Mouse (Mus musculus) lung, postnatal 0 days (tissue): ENCODE measurements around the gene Aatf. TPM values are rescaled to one million over a fixed set of nuclear protein-coding genes. Genes with fewer than 3 reads are reported as not detected.

Source experiments
- ATAC-seq: fragments of 200-750 bp; cut with Nextera tagmentation; 2 replicates; pipeline ENCODE4 v1.8.0; 2017; ENCODE audit warnings: moderate library complexity
- DNase-seq: peaks from one replicate; pipeline ENCODE4 v3.0.0-alpha.2; 2016; ENCODE audit warnings: low spot score
- H3K27ac ChIP-seq: fragments of 300-500 bp; sonication (generic); 2 replicates; pipeline ENCODE4 v1.5.1; 2014; ENCODE audit warnings: antibody characterized with exemption, mild to moderate bottlenecking, low read length, mixed read lengths
- H3K27me3 ChIP-seq: fragments of 300-500 bp; sonication (generic); replicated peaks from 2 replicates; pipeline ENCODE4 v1.6.1; 2014; ENCODE audit warnings: low read length, mixed read lengths; ENCODE audit not compliant: insufficient read depth
- H3K36me3 ChIP-seq: fragments of 300-500 bp; sonication (generic); 2 replicates; pipeline ENCODE4 v1.6.1; 2014; ENCODE audit warnings: low read length, mixed read lengths; ENCODE audit not compliant: insufficient read depth
- H3K4me1 ChIP-seq: fragments of 300-500 bp; sonication (generic); 2 replicates; pipeline ENCODE4 v1.6.1; 2014; ENCODE audit warnings: antibody characterized with exemption, low read depth, low read length, mixed read lengths; ENCODE audit not compliant: insufficient read depth
- H3K4me2 ChIP-seq: fragments of 300-500 bp; sonication (generic); replicated peaks from 2 replicates; pipeline ENCODE4 v1.6.1; 2014; ENCODE audit warnings: low read depth, mild to moderate bottlenecking, low read length, moderate library complexity, mixed read lengths
- H3K4me3 ChIP-seq: fragments of 300-500 bp; sonication (generic); 2 replicates; pipeline ENCODE4 v1.5.1; 2014; ENCODE audit warnings: low read depth, low read length
- H3K9ac ChIP-seq: fragments of 300-500 bp; sonication (generic); replicated peaks from 2 replicates; pipeline ENCODE4 v1.6.1; 2014; ENCODE audit warnings: low read depth, mild to moderate bottlenecking
- H3K9me3 ChIP-seq: fragments of 300-500 bp; sonication (generic); 2 replicates; pipeline ENCODE4 v1.6.1; 2016; ENCODE audit warnings: low read length, mixed read lengths
- CTCF ChIP-seq: IDR thresholded peaks from 2 replicates; pipeline ENCODE4 v1.5.1; 2016; ENCODE audit warnings: antibody characterized with exemption, mild to moderate bottlenecking
- EP300 ChIP-seq: IDR thresholded peaks from 2 replicates; pipeline ENCODE4 v1.6.1; 2016; ENCODE audit warnings: antibody characterized with exemption, mild to moderate bottlenecking, control low read depth
- WGBS: fragments of 180-500 bp; shearing (Covaris S2); extraction: QIAGEN DNeasy Blood & Tissue Kit; methylation state at CpG from one replicate; pipeline ENCODE4 v1.1.7; 2014; 5-methylcytosine and 5-hydroxymethylcytosine counted together
- polyA plus RNA-seq: library from polyadenylated mRNA; unstranded; fragments of >200 nt; fragmentation: Nextera tagmentation; extraction: Ambion mirVana; gene quantifications from 2 replicates; pipeline ENCODE4 v1.2.1, GENCODE M21; 2015

Gene Aatf
- polyA plus RNA-seq, 1 experiment from 2014 or later: 19.4 TPM

- DNase-seq (no peak), ATAC-seq (no peak)
- TF ChIP-seq EP300: no peak
- no peak for TF ChIP-seq CTCF
- no peak overlapping the region for H3K4me2 ChIP-seq
- peaks cover 18% of the 10 kb centered on the region; the same call in 1 of the 2 replicates for H3K4me1 ChIP-seq
- H3K9ac ChIP-seq: no peak overlapping the region
- H3K27ac ChIP-seq: no peak overlapping the region
- 56% methylated on average over 5 of the region's 5 CpGs for WGBS
- no peak overlapping the region for H3K4me3 ChIP-seq
- H3K27me3 ChIP-seq: peaks cover 81% of the 10 kb centered on the region
- H3K9me3 ChIP-seq: no peaks in the 10 kb centered on the region
- no peaks in the 10 kb centered on the region for H3K36me3 ChIP-seq
Observed at GRCm38 (mm10) chr11:84518261-84518660, 4.9 kb upstream of the Aatf start.

GRCm38 (mm10) chr11:84517431-84517830 lies 4.1 kb upstream of the Aatf start:
- Histone ChIP-seq H3K9ac (no peak overlapping the region), H3K36me3 (no peaks in the 10 kb centered on the region), H3K9me3 (no peaks in the 10 kb centered on the region), H3K4me1 (peaks cover 13% of the 10 kb centered on the region; the same call in 1 of the 2 replicates), H3K4me3 (no peak overlapping the region), H3K4me2 (no peak overlapping the region), H3K27ac (no peak overlapping the region), H3K27me3 (peaks cover 73% of the 10 kb centered on the region)
- no peak for TF ChIP-seq CTCF
- TF ChIP-seq EP300: no peak
- ATAC-seq (no peak), DNase-seq (no peak)
- WGBS: 43% methylated on average over 2 of the region's 2 CpGs

GRCm38 (mm10) chr11:84516501-84517240 lies 3.3 kb upstream of the Aatf start:
- TF ChIP-seq EP300: no peak
- TF ChIP-seq CTCF: no peak
- H3K9me3 ChIP-seq: no peaks in the 10 kb centered on the region
- WGBS: 14% methylated on average over 14 of the region's 14 CpGs
- H3K27ac ChIP-seq: no peak overlapping the region
- peaks cover 7% of the 10 kb centered on the region; the same call in 1 of the 2 replicates for H3K4me1 ChIP-seq
- H3K4me3 ChIP-seq: no peak overlapping the region
- no peak for DNase-seq
- peaks cover 65% of the 10 kb centered on the region for H3K27me3 ChIP-seq
- H3K4me2 ChIP-seq: no peak overlapping the region
- H3K36me3 ChIP-seq: no peaks in the 10 kb centered on the region
- no peak for ATAC-seq
- H3K9ac ChIP-seq: no peak overlapping the region

- H3K27ac ChIP-seq: no peak overlapping the region
- H3K4me2 ChIP-seq: no peak overlapping the region
- H3K4me3 ChIP-seq: no peak overlapping the region
- peaks cover 25% of the 10 kb centered on the region for H3K27me3 ChIP-seq
- DNase-seq (no peak), ATAC-seq (no peak)
- no peak for TF ChIP-seq EP300
- peaks cover 7% of the 10 kb centered on the region; the same call in 1 of the 2 replicates for H3K4me1 ChIP-seq
- no peaks in the 10 kb centered on the region for H3K9me3 ChIP-seq
- peaks cover 10% of the 10 kb centered on the region; the same call in 1 of the 2 replicates for H3K36me3 ChIP-seq
- H3K9ac ChIP-seq: no peak overlapping the region
- WGBS: 52% methylated on average over 1 of the region's 1 CpGs
Observed at GRCm38 (mm10) chr11:84512031-84512430, 1.3 kb downstream of the Aatf start.

DNA sequence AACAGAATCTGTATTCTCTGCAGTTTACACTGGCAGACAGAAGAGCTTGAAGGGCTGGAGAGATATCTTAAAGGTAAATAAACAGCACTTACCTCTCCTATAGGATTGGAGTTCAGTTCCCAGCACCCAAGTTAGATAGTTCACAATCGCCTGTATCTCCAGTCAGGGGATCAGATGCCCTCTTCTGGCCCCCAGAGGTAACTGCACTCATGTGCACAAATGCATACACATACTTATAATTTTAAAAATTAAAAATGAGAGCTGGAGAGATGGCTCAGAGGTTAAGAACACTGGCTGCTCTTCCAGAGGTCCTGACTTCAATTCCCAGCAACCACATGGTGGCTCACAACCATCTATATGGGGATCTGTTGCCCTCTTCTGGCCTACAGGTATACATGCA lies 9.0 kb downstream of the Aatf start:
- 96% methylated on average over 1 of the region's 1 CpGs for WGBS
- H3K4me3 ChIP-seq: no peak overlapping the region
- no peak for DNase-seq
- H3K4me1 ChIP-seq: no peaks in the 10 kb centered on the region
- ATAC-seq: no peak
- no peak overlapping the region for H3K27ac ChIP-seq
- no peaks in the 10 kb centered on the region for H3K9me3 ChIP-seq
- H3K27me3 ChIP-seq: no peaks in the 10 kb centered on the region
- peaks cover 10% of the 10 kb centered on the region; the same call in 1 of the 2 replicates for H3K36me3 ChIP-seq
- no peak overlapping the region for H3K9ac ChIP-seq
- H3K4me2 ChIP-seq: no peak overlapping the region
- 0 out of 2 replicates have a peak, but pooled peaks have one; percentile 1 for TF ChIP-seq CTCF
- TF ChIP-seq EP300: no peak

DNA sequence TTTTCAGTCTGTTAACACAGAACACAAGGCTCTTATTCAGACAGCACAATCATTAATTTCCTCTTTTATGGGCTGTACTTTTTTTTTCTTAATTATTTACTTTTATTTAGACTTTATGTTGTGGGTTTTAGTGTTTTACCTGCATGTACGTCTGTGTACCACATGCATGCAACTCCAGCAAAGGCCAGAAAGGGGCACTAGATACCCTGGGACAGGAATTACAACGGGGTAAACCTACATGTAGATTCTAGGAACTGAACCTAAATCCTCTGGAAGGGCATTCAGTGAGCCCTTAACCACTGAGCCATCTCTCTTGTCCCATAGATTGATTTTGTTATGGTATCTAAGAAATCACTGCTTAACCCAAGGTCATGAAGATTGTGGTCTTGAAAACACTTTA lies 15.4 kb downstream of the Aatf start:
- no peak overlapping the region for H3K9ac ChIP-seq
- H3K27me3 ChIP-seq: no peaks in the 10 kb centered on the region
- no peaks in the 10 kb centered on the region for H3K9me3 ChIP-seq
- WGBS: 72% methylated on average over 2 of the region's 2 CpGs
- H3K27ac ChIP-seq: no peak overlapping the region
- DNase-seq (no peak), ATAC-seq (no peak)
- H3K4me2 ChIP-seq: no peak overlapping the region
- H3K4me3 ChIP-seq: no peak overlapping the region
- TF ChIP-seq EP300 (no peak), CTCF (peak; percentile 51)
- no peaks in the 10 kb centered on the region for H3K4me1 ChIP-seq
- peaks cover 3% of the 10 kb centered on the region; the same call in 1 of the 2 replicates for H3K36me3 ChIP-seq
